Mouse (Mus musculus): ENCODE results near the gene Abhd17a. TPM values are rescaled to one million over a fixed set of nuclear protein-coding genes. Genes with fewer than 3 reads are reported as not detected.

The Abhd17a gene
- polyA plus RNA-seq, 1 experiment = 175 TPM

GRCm38 (mm10) chr10:80535071-80535470, 55.1 kb downstream of the Abhd17a start:
- Histone ChIP-seq H3K4me1 (ENCODE audit: control insufficient read depth, insufficient read depth, low read length) (no peaks in the 10 kb centered on the region; the same call in 1 of the 2 replicates), H3K27ac (ENCODE audit: insufficient read depth, low read depth, low read length) (no peak overlapping the region), H3K27me3 (replicated peaks; ENCODE audit: control insufficient read depth, insufficient read depth, low read length) (no peaks in the 10 kb centered on the region), H3K36me3 (ENCODE audit: control insufficient read depth, insufficient read depth, low read length) (no peaks in the 10 kb centered on the region), H3K4me3 (ENCODE audit: insufficient read depth, low read depth, low read length) (no peak overlapping the region)
- 17% methylated on average over 14 of the region's 14 CpGs for WGBS
- no peak for DNase-seq
- no peak for TF ChIP-seq CTCF (conservative IDR thresholded peaks at IDR 0.05; ENCODE audit: insufficient read depth, insufficient read length, low read depth, low read length)
- no peak for TF ChIP-seq POLR2A (IDR thresholded peaks at IDR 0.05; ENCODE audit: low read depth, low read length)

GRCm38 (mm10) chr10:80533704-80534103, 56.4 kb downstream of the Abhd17a start:
- no peak overlapping the region for H3K4me3 ChIP-seq (ENCODE audit: insufficient read depth, low read depth, low read length)
- H3K27ac ChIP-seq (ENCODE audit: insufficient read depth, low read depth, low read length) = no peak overlapping the region
- DNase-seq = no peak
- TF ChIP-seq CTCF (conservative IDR thresholded peaks at IDR 0.05; ENCODE audit: insufficient read depth, insufficient read length, low read depth, low read length) (no peak), POLR2A (IDR thresholded peaks at IDR 0.05; ENCODE audit: low read depth, low read length) (no peak)
- H3K4me1 ChIP-seq (ENCODE audit: control insufficient read depth, insufficient read depth, low read length) = no peaks in the 10 kb centered on the region; the same call in 1 of the 2 replicates
- H3K27me3 ChIP-seq (replicated peaks; ENCODE audit: control insufficient read depth, insufficient read depth, low read length) = no peaks in the 10 kb centered on the region
- 28% methylated on average over 7 of the region's 7 CpGs for WGBS
- no peaks in the 10 kb centered on the region for H3K36me3 ChIP-seq (ENCODE audit: control insufficient read depth, insufficient read depth, low read length)

Other genes with a start within 250 kb of the Abhd17a start
- 5.5 and 7.4 TPM in 2 replicates for gene Adamtsl5, start 241.9 kb downstream of the Abhd17a start, polyA plus RNA-seq (2012; rRNA removed)
- gene Plk5, start 233.9 kb downstream of the Abhd17a start, polyA plus RNA-seq (2012; rRNA removed) = 1.8 and 2.0 TPM in 2 replicates
- gene Mex3d, start 202.7 kb downstream of the Abhd17a start, polyA plus RNA-seq (2012; rRNA removed) = 7.9 and 11.9 TPM in 2 replicates
- 143 and 151 TPM in 2 replicates for gene Mbd3, start 190.8 kb downstream of the Abhd17a start, polyA plus RNA-seq (2012; rRNA removed)
- gene Uqcr11, start 183.5 kb downstream of the Abhd17a start, polyA plus RNA-seq (2012; rRNA removed) = 3,960 and 3,968 TPM in 2 replicates
- gene Tcf3, start 156.7 kb downstream of the Abhd17a start, polyA plus RNA-seq (2012; rRNA removed) = 33.3 and 38.6 TPM in 2 replicates
- 0.03 TPM in 1 of 2 replicates, not detected in the other for gene Onecut3, start 95.5 kb downstream of the Abhd17a start, polyA plus RNA-seq (2012; rRNA removed)
- 0.17 and 0.46 TPM in 2 replicates for gene Atp8b3, start 51.2 kb downstream of the Abhd17a start, polyA plus RNA-seq (2012; rRNA removed)
- gene Rexo1, start 28.8 kb downstream of the Abhd17a start, polyA plus RNA-seq (2012; rRNA removed) = 28.7 and 37.9 TPM in 2 replicates
- 8.7 and 10.7 TPM in 2 replicates for gene Klf16, start 13.0 kb downstream of the Abhd17a start, polyA plus RNA-seq (2012; rRNA removed)
- gene Scamp4, start 12.5 kb upstream of the Abhd17a start, polyA plus RNA-seq (2012; rRNA removed) = 96.0 and 98.2 TPM in 2 replicates
- gene Adat3, start 12.5 kb upstream of the Abhd17a start, polyA plus RNA-seq (2012; rRNA removed) = 3.4 and 4.4 TPM in 2 replicates
- 0.91 and 1.6 TPM in 2 replicates for gene Gm49322, start 15.7 kb upstream of the Abhd17a start, polyA plus RNA-seq (2012; rRNA removed)
- 166 and 193 TPM in 2 replicates for gene Csnk1g2, start 32.5 kb upstream of the Abhd17a start, polyA plus RNA-seq (2012; rRNA removed)
- 77.7 and 80.7 TPM in 2 replicates for gene Btbd2, start 66.7 kb upstream of the Abhd17a start, polyA plus RNA-seq (2012; rRNA removed)
- gene Mknk2, start 87.8 kb upstream of the Abhd17a start, polyA plus RNA-seq (2012; rRNA removed) = 163 and 210 TPM in 2 replicates
- 14.3 and 19.5 TPM in 2 replicates for gene Mob3a, start 111.6 kb upstream of the Abhd17a start, polyA plus RNA-seq (2012; rRNA removed)
- 36.8 and 39.5 TPM in 2 replicates for gene Izumo4, start 111.8 kb upstream of the Abhd17a start, polyA plus RNA-seq (2012; rRNA removed)
- 87.7 and 105 TPM in 2 replicates for gene Ap3d1, start 151.9 kb upstream of the Abhd17a start, polyA plus RNA-seq (2012; rRNA removed)
- gene Dot1l, start 164.9 kb upstream of the Abhd17a start, polyA plus RNA-seq (2012; rRNA removed) = 18.4 and 19.5 TPM in 2 replicates
- 22.6 and 23.1 TPM in 2 replicates for gene Sf3a2, start 207.9 kb upstream of the Abhd17a start, polyA plus RNA-seq (2012; rRNA removed)
- 36.9 and 39.3 TPM in 2 replicates for gene Plekhj1, start 208.3 kb upstream of the Abhd17a start, polyA plus RNA-seq (2012; rRNA removed)
- 0.17 and 0.23 TPM in 2 replicates for gene Amh, start 214.9 kb upstream of the Abhd17a start, polyA plus RNA-seq (2012; rRNA removed)
- 0.20 and 3.2 TPM in 2 replicates for gene Jsrp1, start 223.2 kb upstream of the Abhd17a start, polyA plus RNA-seq (2012; rRNA removed)
- 1,045 and 1,074 TPM in 2 replicates for gene Oaz1, start 236.3 kb upstream of the Abhd17a start, polyA plus RNA-seq (2012; rRNA removed)

Data from kidney, adult 2 months (tissue).